Mouse (Mus musculus) frontal cortex, postnatal 36 days (tissue): ENCODE measurements at regions not wholly inside any gene's neighbourhood (a gene's known extent, or its start where the extent isn't known, plus 50 kb on each side); places are given as distances from the start of the nearest gene placed in this dataset.
"Not testable (repeated sequence)": the region's sequence is repeated elsewhere in the genome, so short reads cannot be mapped to it uniquely, and the experiment has no call there.

Source experiments
- DNase-seq, 2 experiments: peaks; one replicate each; pipeline ENCODE4 v3.0.0; 2022; ENCODE audit warnings: low spot score in 2 of 2

DNA sequence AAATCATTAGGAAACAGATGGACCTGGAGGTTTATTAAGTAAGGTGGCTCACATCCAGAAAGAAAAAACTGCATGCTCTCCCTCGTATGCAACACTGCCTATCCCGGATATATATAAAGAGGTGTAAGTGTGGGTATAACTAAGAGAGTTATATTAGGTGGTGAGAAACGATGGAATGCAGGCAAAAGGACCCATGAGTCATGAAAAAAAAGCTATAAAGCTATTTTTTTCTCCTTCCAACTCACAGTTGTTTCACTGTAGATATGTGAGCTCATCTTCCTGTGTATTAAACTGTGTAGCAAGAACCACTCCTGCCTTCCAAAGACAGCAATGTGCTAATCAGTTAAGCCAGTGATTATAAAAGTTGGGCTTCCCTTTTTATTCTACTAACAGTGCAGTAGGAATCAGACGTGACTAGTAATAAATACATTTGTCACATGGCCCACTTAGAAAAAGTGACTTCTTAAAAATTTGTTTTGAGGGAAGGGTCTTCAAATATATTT is 51.4 kb upstream of the Bdh1 start:
- DNase-seq, result not testable (repeated sequence)

GRCm38 (mm10) chr16:31369849-31370248 is 52.2 kb upstream of the Bdh1 start:
- no peak for DNase-seq

DNA sequence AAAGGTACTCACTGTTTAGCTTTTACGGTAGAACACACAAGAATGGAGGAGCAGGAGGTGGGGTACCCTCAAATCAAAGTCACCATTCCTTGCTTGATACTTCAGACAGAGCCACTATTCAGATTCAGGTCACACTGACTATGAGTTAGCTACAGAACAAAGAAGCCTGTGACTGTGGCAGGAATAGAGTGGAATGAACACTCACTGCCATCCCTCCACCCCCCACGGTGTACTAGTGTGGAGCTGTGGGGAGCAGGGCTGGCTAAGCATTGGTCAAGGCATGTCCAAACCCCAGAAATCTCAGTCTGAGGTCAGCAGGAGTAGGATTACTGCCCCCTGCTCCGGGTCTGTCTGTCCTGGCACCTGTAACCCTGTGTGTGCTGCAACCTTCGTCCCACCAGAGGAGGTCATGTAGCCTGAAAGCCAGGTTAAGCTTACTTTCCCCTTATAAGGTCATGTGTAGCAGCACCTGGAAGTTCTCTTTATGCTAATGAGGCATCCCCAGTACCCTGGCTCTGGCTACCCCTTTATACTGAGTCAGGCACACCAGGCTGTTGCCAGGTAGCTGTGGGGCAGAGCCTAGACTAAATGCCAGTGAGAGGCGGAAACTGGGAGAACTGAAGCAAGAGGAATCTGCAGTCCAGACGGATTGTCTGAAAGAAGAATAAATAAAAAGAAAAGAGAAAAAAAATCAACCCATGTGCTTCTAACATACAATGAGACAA is 53.1 kb upstream of the Apod start:
- no peak for DNase-seq

DNA sequence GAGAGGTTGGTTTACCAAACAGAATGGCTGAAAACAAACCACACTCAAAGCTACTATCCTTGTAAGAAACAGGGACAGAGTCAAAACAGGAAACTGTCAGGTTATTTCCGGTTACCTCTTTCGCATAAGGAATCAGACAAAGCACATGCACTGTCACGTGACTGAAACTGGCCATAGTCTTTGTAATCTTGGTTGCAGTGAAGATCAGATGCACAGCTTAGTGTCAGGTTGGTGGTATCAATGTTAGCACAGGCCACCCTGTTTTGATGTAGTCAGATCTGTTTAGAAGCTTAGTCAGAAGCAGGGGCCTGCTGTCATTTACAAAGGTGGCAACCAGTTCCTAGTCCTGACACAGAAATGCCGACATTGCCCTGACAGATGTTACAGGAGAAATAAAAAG is 51.4 kb upstream of the Apod start:
- DNase-seq, result no peak

GRCm38 (mm10) chr16:31364475-31364874 is 49.9 kb upstream of the Apod start:
- peak in 1 of 2 experiments; percentile 51 for DNase-seq
